Mouse (Mus musculus) intestine, embryonic 15.5 days (tissue): ENCODE data around the gene Fbxo24. TPM values are rescaled to one million over a fixed set of nuclear protein-coding genes. Genes with fewer than 3 reads are reported as not detected.

Source experiments
- ATAC-seq: fragments of 200-750 bp; cut with Nextera tagmentation; 2 replicates; pipeline ENCODE4 v1.8.0; 2017; ENCODE audit warnings: moderate TSS enrichment, moderate library complexity
- H3K27ac ChIP-seq: fragments of 300-500 bp; sonication (generic); 2 replicates; pipeline ENCODE4 v1.5.1; 2015; ENCODE audit warnings: mild to moderate bottlenecking, inconsistent platforms
- H3K27me3 ChIP-seq: fragments of 300-500 bp; sonication (generic); replicated peaks from 2 replicates; pipeline ENCODE4 v1.6.1; 2015; ENCODE audit warnings: inconsistent platforms
- H3K36me3 ChIP-seq: fragments of 300-500 bp; sonication (generic); 2 replicates; pipeline ENCODE4 v1.6.1; 2015; ENCODE audit warnings: inconsistent platforms
- H3K4me1 ChIP-seq: fragments of 300-500 bp; sonication (generic); replicated peaks from 2 replicates; pipeline ENCODE4 v1.6.1; 2015; ENCODE audit warnings: inconsistent platforms
- H3K4me2 ChIP-seq: fragments of 300-500 bp; sonication (generic); replicated peaks from 2 replicates; pipeline ENCODE4 v1.6.1; 2015; ENCODE audit warnings: mild to moderate bottlenecking, inconsistent platforms
- H3K4me3 ChIP-seq: fragments of 300-500 bp; sonication (generic); replicated peaks from 2 replicates; pipeline ENCODE4 v1.5.1; 2015; ENCODE audit warnings: inconsistent platforms
- H3K9ac ChIP-seq: fragments of 300-500 bp; sonication (generic); 2 replicates; pipeline ENCODE4 v1.6.1; 2015; ENCODE audit warnings: inconsistent platforms
- H3K9me3 ChIP-seq: fragments of 300-500 bp; sonication (generic); 2 replicates; pipeline ENCODE4 v1.6.1; 2016; ENCODE audit warnings: inconsistent platforms
- WGBS: fragments of 180-500 bp; shearing (Covaris S2); methylation state at CpG from one replicate; pipeline ENCODE4 v1.1.7; 2015; 5-methylcytosine and 5-hydroxymethylcytosine counted together
- polyA plus RNA-seq: library from polyadenylated mRNA; unstranded; fragments of >200 nt; fragmentation: Nextera tagmentation; extraction: Ambion mirVana; gene quantifications from 2 replicates; pipeline ENCODE4 v1.2.1, GENCODE M21; 2015

Gene Fbxo24
- polyA plus RNA-seq, 1 experiment from 2014 or later: 0.15 TPM

- no peak for ATAC-seq
- WGBS: 91% methylated on average over 10 of the region's 10 CpGs
- no peak overlapping the region for H3K9ac ChIP-seq
- H3K27ac ChIP-seq: no peak overlapping the region
- no peak overlapping the region for H3K4me3 ChIP-seq
- H3K4me1 ChIP-seq: peaks cover 25% of the 10 kb centered on the region
- H3K27me3 ChIP-seq: no peaks in the 10 kb centered on the region
- H3K4me2 ChIP-seq: no peak overlapping the region
- H3K9me3 ChIP-seq: no peaks in the 10 kb centered on the region
- peaks cover 14% of the 10 kb centered on the region; the same call in 1 of the 2 replicates for H3K36me3 ChIP-seq
Observed at GRCm38 (mm10) chr5:137653366-137653765, 24.6 kb upstream of the Fbxo24 start.

DNA sequence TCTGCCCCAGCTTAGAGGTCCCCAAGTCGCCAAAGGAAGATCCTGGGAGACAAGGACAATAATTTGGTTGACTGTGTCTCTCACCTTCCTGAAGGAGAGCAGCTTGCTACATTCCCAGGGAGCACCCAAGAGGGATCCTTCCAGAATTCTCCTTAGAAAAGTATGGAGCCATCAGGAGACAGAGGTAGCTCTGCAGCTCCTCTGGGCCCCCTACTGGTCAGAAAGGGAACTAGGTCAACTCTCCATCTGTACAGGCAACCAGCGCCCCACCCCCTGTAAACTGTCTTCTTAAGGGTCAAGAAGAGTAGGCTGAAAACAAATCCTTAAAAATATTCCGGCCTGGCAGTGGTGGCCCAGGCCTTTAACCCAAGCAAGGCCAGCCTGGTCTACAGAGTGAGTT is 23.7 kb upstream of the Fbxo24 start:
- peaks cover 33% of the 10 kb centered on the region for H3K4me1 ChIP-seq
- 27% methylated on average over 3 of the region's 3 CpGs for whole genome bisulfite sequencing
- H3K4me3 ChIP-seq: no peak overlapping the region
- H3K9ac ChIP-seq: no peak overlapping the region
- no peak overlapping the region for H3K4me2 ChIP-seq
- no peaks in the 10 kb centered on the region for H3K9me3 ChIP-seq
- H3K36me3 ChIP-seq: peaks cover 14% of the 10 kb centered on the region; the same call in 1 of the 2 replicates
- ATAC-seq: peak; percentile 55
- no peaks in the 10 kb centered on the region for H3K27me3 ChIP-seq
- no peak overlapping the region for H3K27ac ChIP-seq

- peak overlapping the region; percentile 20; the same call in 1 of the 2 replicates for H3K27ac ChIP-seq
Observed at GRCm38 (mm10) chr5:137649669-137650571, 21.1 kb upstream of the Fbxo24 start.

GRCm38 (mm10) chr5:137649251-137649650 is 20.4 kb upstream of the Fbxo24 start:
- no peak for ATAC-seq
- Histone ChIP-seq H3K36me3 (peaks cover 10% of the 10 kb centered on the region; the same call in 1 of the 2 replicates), H3K9ac (no peak overlapping the region), H3K27ac (peak overlapping the region; percentile 6; the same call in 1 of the 2 replicates), H3K9me3 (no peaks in the 10 kb centered on the region), H3K4me2 (no peak overlapping the region), H3K27me3 (peaks cover 15% of the 10 kb centered on the region), H3K4me3 (no peak overlapping the region), H3K4me1 (peaks cover 43% of the 10 kb centered on the region)
- 36% methylated on average over 4 of the region's 4 CpGs for WGBS

More at GRCm38 (mm10) chr5:137649669-137650571, 21.1 kb upstream of the Fbxo24 start:
- H3K27me3 ChIP-seq: peaks cover 10% of the 10 kb centered on the region
- no peaks in the 10 kb centered on the region for H3K9me3 ChIP-seq
- H3K4me2 ChIP-seq: peak overlapping the region; percentile 38
- peaks cover 10% of the 10 kb centered on the region; the same call in 1 of the 2 replicates for H3K36me3 ChIP-seq
- ATAC-seq: peak; percentile 56
- 10% methylated on average over 18 of the region's 18 CpGs for WGBS
- H3K9ac ChIP-seq: 0 out of 2 replicates have a peak overlapping the region, but pooled peaks have one; percentile 15
- peaks cover 42% of the 10 kb centered on the region for H3K4me1 ChIP-seq
- H3K4me3 ChIP-seq: no peak overlapping the region

- Histone ChIP-seq H3K4me1 (peaks cover 43% of the 10 kb centered on the region), H3K4me2 (no peak overlapping the region), H3K27me3 (peaks cover 22% of the 10 kb centered on the region), H3K4me3 (no peak overlapping the region), H3K9me3 (no peaks in the 10 kb centered on the region), H3K27ac (no peak overlapping the region), H3K36me3 (peaks cover 8% of the 10 kb centered on the region; the same call in 1 of the 2 replicates), H3K9ac (no peak overlapping the region)
- ATAC-seq: no peak
- WGBS: 38% methylated on average over 9 of the region's 9 CpGs
Observed at GRCm38 (mm10) chr5:137647827-137648601, 19.2 kb upstream of the Fbxo24 start.

- no peaks in the 10 kb centered on the region for H3K9me3 ChIP-seq
- peak within 1 kb of the TSS; percentile 65 for H3K4me2 ChIP-seq
- ATAC-seq: no peak
- no peak within 1 kb of the TSS; the same call in 1 of the 2 replicates for H3K9ac ChIP-seq
- peak within 1 kb of the TSS; percentile 33 for H3K4me3 ChIP-seq
- no peak within 1 kb of the TSS for H3K27ac ChIP-seq
- peaks cover 39% of the 10 kb centered on the region for H3K4me1 ChIP-seq
- H3K27me3 ChIP-seq: peaks cover 22% of the 10 kb centered on the region
- peaks cover 13% of the 10 kb centered on the region; the same call in 1 of the 2 replicates for H3K36me3 ChIP-seq
- 30% methylated on average over 11 of the region's 11 CpGs for WGBS
Observed at GRCm38 (mm10) chr5:137645652-137646091, 16.9 kb upstream of the Fbxo24 start, which contains the start of gene Irs3. Gene Irs3 (minus strand): TSS chr5:137645714.

GRCm38 (mm10) chr5:137645091-137645651 is 16.4 kb upstream of the Fbxo24 start:
- no peaks in the 10 kb centered on the region for H3K9me3 ChIP-seq
- 6% methylated on average over 44 of the region's 44 CpGs for WGBS
- peaks cover 40% of the 10 kb centered on the region for H3K4me1 ChIP-seq
- peak overlapping the region; percentile 65 for H3K4me2 ChIP-seq
- H3K36me3 ChIP-seq: peaks cover 18% of the 10 kb centered on the region; the same call in 1 of the 2 replicates
- ATAC-seq: 0 out of 2 replicates have a peak, but pooled peaks have one; percentile 23
- peaks cover 22% of the 10 kb centered on the region for H3K27me3 ChIP-seq
- no peak overlapping the region; the same call in 1 of the 2 replicates for H3K9ac ChIP-seq
- peak overlapping the region; percentile 33 for H3K4me3 ChIP-seq
- H3K27ac ChIP-seq: no peak overlapping the region

- WGBS: 50% methylated on average over 19 of the region's 19 CpGs
- no peak overlapping the region for H3K9ac ChIP-seq
- H3K4me1 ChIP-seq: peaks cover 33% of the 10 kb centered on the region; the same call in 1 of the 2 replicates
- no peak overlapping the region for H3K27ac ChIP-seq
- H3K4me3 ChIP-seq: no peak overlapping the region
- no peaks in the 10 kb centered on the region for H3K9me3 ChIP-seq
- ATAC-seq: no peak
- H3K36me3 ChIP-seq: peaks cover 25% of the 10 kb centered on the region
- H3K27me3 ChIP-seq: peaks cover 22% of the 10 kb centered on the region
- no peak overlapping the region for H3K4me2 ChIP-seq
Observed at GRCm38 (mm10) chr5:137644484-137644883, 15.7 kb upstream of the Fbxo24 start.

- peaks cover 22% of the 10 kb centered on the region for H3K27me3 ChIP-seq
- no peak for ATAC-seq
- H3K4me1 ChIP-seq: peaks cover 20% of the 10 kb centered on the region; the same call in 1 of the 2 replicates
- no peak overlapping the region for H3K27ac ChIP-seq
- H3K4me3 ChIP-seq: no peak overlapping the region
- H3K9ac ChIP-seq: no peak overlapping the region
- H3K36me3 ChIP-seq: peaks cover 31% of the 10 kb centered on the region
- WGBS: 37% methylated on average over 4 of the region's 4 CpGs
- no peak overlapping the region for H3K4me2 ChIP-seq
- H3K9me3 ChIP-seq: no peaks in the 10 kb centered on the region
Observed at GRCm38 (mm10) chr5:137642886-137643285, 14.1 kb upstream of the Fbxo24 start.

GRCm38 (mm10) chr5:137641054-137641453 is 12.3 kb upstream of the Fbxo24 start, which contains the start of gene Sap25:
Gene Sap25 (plus strand): TSS chr5:137641334.
- Histone ChIP-seq H3K4me2 (no peak within 1 kb of the TSS), H3K27ac (no peak within 1 kb of the TSS), H3K9me3 (no peaks in the 10 kb centered on the region), H3K36me3 (peaks cover 49% of the 10 kb centered on the region), H3K4me1 (peaks cover 15% of the 10 kb centered on the region; the same call in 1 of the 2 replicates), H3K27me3 (peaks cover 22% of the 10 kb centered on the region), H3K9ac (no peak within 1 kb of the TSS), H3K4me3 (no peak within 1 kb of the TSS)
- WGBS: 85% methylated on average over 19 of the region's 19 CpGs
- no peak for ATAC-seq

DNA sequence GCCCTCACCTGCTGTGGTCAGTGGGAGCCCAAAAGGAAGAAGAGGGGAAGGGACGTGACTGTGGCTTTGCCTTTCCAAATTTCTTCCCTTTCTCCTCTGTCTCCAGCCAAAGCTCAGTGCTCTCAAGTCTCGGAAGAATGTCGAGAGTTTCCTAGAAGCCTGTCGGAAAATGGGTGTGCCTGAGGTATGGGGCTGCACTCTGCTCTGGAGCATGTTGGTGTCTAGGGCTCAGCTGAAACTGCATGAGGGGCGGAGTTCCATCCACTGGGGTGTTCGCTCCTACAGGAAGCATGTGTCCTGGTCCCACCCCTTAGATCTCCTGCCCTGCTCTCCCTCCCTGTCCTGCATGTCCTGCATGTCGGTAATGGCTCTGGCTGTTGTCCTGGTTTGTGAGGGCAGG is 10.7 kb upstream of the Fbxo24 start:
- ATAC-seq: no peak
- Histone ChIP-seq H3K9me3 (no peaks in the 10 kb centered on the region), H3K4me3 (no peak overlapping the region), H3K36me3 (peaks cover 54% of the 10 kb centered on the region), H3K4me1 (0 out of 2 replicates have a peak, but pooled peaks cover 6% of the 10 kb centered on the region), H3K9ac (no peak overlapping the region), H3K27ac (no peak overlapping the region), H3K27me3 (peaks cover 10% of the 10 kb centered on the region; the same call in 1 of the 2 replicates), H3K4me2 (no peak overlapping the region)
- WGBS: 79% methylated on average over 7 of the region's 7 CpGs
